Mouse (Mus musculus): ENCODE measurements around the gene Tmem127. TPM values are rescaled to one million over a fixed set of nuclear protein-coding genes. Genes with fewer than 3 reads are reported as not detected.
"Not testable (repeated sequence)": the region's sequence is repeated elsewhere in the genome, so short reads cannot be mapped to it uniquely, and the experiment has no call there.

Gene Tmem127
- total RNA-seq (2021) = 10 to 100 TPM; 83.9 to 85.8 TPM

GRCm38 (mm10) chr2:127247592-127248333 is at the start of gene Tmem127, which contains the start of gene Ciao1:
Gene Tmem127, plus strand, starts transcription at chr2:127247908.
Gene Ciao1, minus strand, starts transcription at chr2:127247816.
- intact Hi-C loops (cut with DNase I) = loop anchor here (1.0 kb wide), 1 partner anchor 23 kb away; the partner anchor contains the start of gene Stard7

GRCm38 (mm10) chr2:127204932-127205331 is 42.8 kb upstream of the Tmem127 start:
- intact Hi-C loops (cut with DNase I) = loop anchor here (1.0 kb wide), 1 partner anchor 39 kb away; no protein-coding TSS in a partner anchor
- peak; percentile 60 to 63 for DNase-seq (ENCODE audit: low spot score in 2 of 2)

More at GRCm38 (mm10) chr2:127247592-127248333, at the start of gene Tmem127, which contains the start of gene Ciao1:
- DNase-seq (ENCODE audit: low spot score in 2 of 2) = peak; percentile 98 to 99

- intact Hi-C loops (cut with DNase I) = loop anchor here (1.0 kb wide), 1 partner anchor 40 kb away; no protein-coding TSS in a partner anchor
- not testable (repeated sequence) for DNase-seq (ENCODE audit: low spot score in 2 of 2)
Measured at GRCm38 (mm10) chr2:127205936-127206335, 41.8 kb upstream of the Tmem127 start.

- intact Hi-C loops (cut with DNase I) = no loop called here
- no peak for DNase-seq (ENCODE audit: low spot score in 2 of 2)
Measured at GRCm38 (mm10) chr2:127206916-127207315, 40.8 kb upstream of the Tmem127 start.

- intact Hi-C loops (cut with DNase I) = loop anchor here (1.0 kb wide), 1 partner anchor 25 kb away; no protein-coding TSS in a partner anchor
- DNase-seq (ENCODE audit: low spot score in 2 of 2) = peak; percentile 94 to 98
Measured at GRCm38 (mm10) chr2:127207547-127208451, 39.9 kb upstream of the Tmem127 start, which contains the start of the genes 1810024B03Rik and Snrnp200. Gene 1810024B03Rik, minus strand, starts transcription at chr2:127208280. Gene Snrnp200, plus strand, starts transcription at chr2:127208386.

- intact Hi-C loops (cut with DNase I) = loop anchor here (1.0 kb wide), 1 partner anchor 26 kb away; no protein-coding TSS in a partner anchor
- DNase-seq (ENCODE audit: low spot score in 2 of 2) = no peak
Measured at GRCm38 (mm10) chr2:127208452-127208769, 39.3 kb upstream of the Tmem127 start.

- intact Hi-C loops (cut with DNase I) = loop anchor here (10.0 kb wide), 1 partner anchor 196 kb away; no protein-coding TSS in a partner anchor
- no peak for DNase-seq (ENCODE audit: low spot score in 2 of 2)
Measured at GRCm38 (mm10) chr2:127210701-127211100, 37.0 kb upstream of the Tmem127 start.

- DNase-seq (ENCODE audit: low spot score in 2 of 2) = no peak
- intact Hi-C loops (cut with DNase I) = loop anchor here (2.0 to 10.0 kb wide), 2 partner anchors 19 to 203 kb away; no protein-coding TSS in a partner anchor
Measured at GRCm38 (mm10) chr2:127217746-127218145, 30.0 kb upstream of the Tmem127 start.

GRCm38 (mm10) chr2:127225261-127225660 is 22.4 kb upstream of the Tmem127 start:
- no peak for DNase-seq (ENCODE audit: low spot score in 2 of 2)
- intact Hi-C loops (cut with DNase I) = loop anchor here (10.0 kb wide), 1 partner anchor 470 kb away; no protein-coding TSS in a partner anchor

GRCm38 (mm10) chr2:127237897-127238610 is 9.7 kb upstream of the Tmem127 start:
- intact Hi-C loops (cut with DNase I) = loop anchor here (2.0 to 10.0 kb wide), 4 partner anchors 21 to 1387 kb away; no protein-coding TSS in a partner anchor
- DNase-seq (ENCODE audit: low spot score in 2 of 2) = no peak

GRCm38 (mm10) chr2:127240065-127240464 is 7.6 kb upstream of the Tmem127 start:
- no peak for DNase-seq (ENCODE audit: low spot score in 2 of 2)
- intact Hi-C loops (cut with DNase I) = no loop called here

- DNase-seq (ENCODE audit: low spot score in 2 of 2) = peak; percentile 32 to 36
- intact Hi-C loops (cut with DNase I) = loop anchor here (1.0 kb wide), 1 partner anchor 22 kb away; the partner anchor contains the start of gene Stard7
Measured at GRCm38 (mm10) chr2:127248334-127249004, 761 bp downstream of the Tmem127 start.

GRCm38 (mm10) chr2:127250291-127251008 is 2.7 kb downstream of the Tmem127 start:
- intact Hi-C loops (cut with DNase I) = no loop called here
- DNase-seq (ENCODE audit: low spot score in 2 of 2) = no peak

GRCm38 (mm10) chr2:127251457-127251856 is 3.7 kb downstream of the Tmem127 start:
- DNase-seq (ENCODE audit: low spot score in 2 of 2) = no peak
- intact Hi-C loops (cut with DNase I) = no loop called here

- no peak for DNase-seq (ENCODE audit: low spot score in 2 of 2)
- intact Hi-C loops (cut with DNase I) = no loop called here
Measured at GRCm38 (mm10) chr2:127251880-127252527, 4.3 kb downstream of the Tmem127 start.

GRCm38 (mm10) chr2:127252787-127253186 is 5.1 kb downstream of the Tmem127 start:
- no peak for DNase-seq (ENCODE audit: low spot score in 2 of 2)
- intact Hi-C loops (cut with DNase I) = no loop called here

GRCm38 (mm10) chr2:127254604-127255134 is 7.0 kb downstream of the Tmem127 start:
- no peak for DNase-seq (ENCODE audit: low spot score in 2 of 2)
- intact Hi-C loops (cut with DNase I) = no loop called here
